Mouse (Mus musculus) cerebellum, adult 2 months (tissue): Measurements from ENCODE around the gene Vmn1r219. TPM values are rescaled to one million over a fixed set of nuclear protein-coding genes. Genes with fewer than 3 reads are reported as not detected.
"Not testable (repeated sequence)": the region's sequence is repeated elsewhere in the genome, so short reads cannot be mapped to it uniquely, and the experiment has no call there.

Source experiments
- DNase-seq, 2 experiments: peaks; one replicate each; pipeline ENCODE4 v3.0.0; 2021
- H3K27ac ChIP-seq: fragments of 200-500 bp; 2 replicates; pipeline ENCODE4 v1.5.1; 2012; ENCODE audit warnings: low read length, control low read depth, inconsistent platforms; ENCODE audit not compliant: insufficient read depth
- H3K27me3 ChIP-seq: fragments of 200-500 bp; 2 replicates; pipeline ENCODE4 v1.6.1; 2012; ENCODE audit warnings: inconsistent platforms, mild to moderate bottlenecking, low read length, moderate library complexity; ENCODE audit not compliant: control insufficient read depth, insufficient read depth
- H3K4me1 ChIP-seq: fragments of 200-500 bp; 2 replicates; pipeline ENCODE4 v1.6.1; 2011; ENCODE audit warnings: low read length; ENCODE audit not compliant: control insufficient read depth, insufficient read depth
- H3K4me3 ChIP-seq: fragments of 200-500 bp; replicated peaks from 2 replicates; pipeline ENCODE3; 2011; ENCODE audit warnings: mild to moderate bottlenecking, low read depth, low read length, control low read depth; ENCODE audit not compliant: insufficient read depth
- CTCF ChIP-seq: fragments of 200-500 bp; IDR thresholded peaks from 2 replicates; pipeline ENCODE4 v1.5.1; 2011; ENCODE audit warnings: low read depth, mild to moderate bottlenecking, control low read depth, low read length, moderate library complexity, borderline replicate concordance; ENCODE audit not compliant: insufficient read depth
- POLR2A ChIP-seq: fragments of 200-500 bp; IDR thresholded peaks from 2 replicates; pipeline ENCODE4 v1.6.1; 2011; ENCODE audit warnings: low read length, control low read depth, borderline replicate concordance; ENCODE audit not compliant: insufficient read depth
- WGBS: fragments of 180-500 bp; shearing (Covaris S2); methylation state at CpG from one replicate; pipeline ENCODE4 v1.1.7; 2018; 5-methylcytosine and 5-hydroxymethylcytosine counted together
- polyA plus RNA-seq: library from polyadenylated mRNA; depleted of rRNA; stranded (reverse); fragments of >200 nt; gene quantifications from 2 replicates; pipeline ENCODE4 v1.2.3, GENCODE M21; 2012; rRNA removed

Vmn1r219 gene
- not detected in 2 replicates for polyA plus RNA-seq

GRCm38 (mm10) chr13:23159012-23159411, at the start of gene Vmn1r219:
Vmn1r219 (plus strand) TSS chr13:23159312.
- 79% methylated on average over 4 of the region's 4 CpGs for WGBS
- DNase-seq = no peak
- TF ChIP-seq POLR2A = no peak
- no peak for TF ChIP-seq CTCF
- Histone ChIP-seq H3K27ac (no peak within 1 kb of the TSS), H3K4me3 (no peak within 1 kb of the TSS), H3K27me3 (no peaks in the 10 kb centered on the region), H3K4me1 (no peaks in the 10 kb centered on the region)

GRCm38 (mm10) chr13:23118126-23118525, 41.0 kb upstream of the Vmn1r219 start, which contains the start of gene Vmn1r217:
Vmn1r217 (minus strand) TSS chr13:23118226.
- 64% methylated on average over 1 of the region's 1 CpGs for WGBS
- not testable (repeated sequence) for H3K27ac ChIP-seq, H3K4me1 ChIP-seq, H3K4me3 ChIP-seq, H3K27me3 ChIP-seq, DNase-seq

GRCm38 (mm10) chr13:23120611-23121010, 38.5 kb upstream of the Vmn1r219 start:
- TF ChIP-seq CTCF (no peak), POLR2A (no peak)
- no peak for DNase-seq
- no peaks in the 10 kb centered on the region for H3K27me3 ChIP-seq
- H3K27ac ChIP-seq = no peak overlapping the region
- H3K4me1 ChIP-seq = no peaks in the 10 kb centered on the region
- WGBS = 93% methylated on average over 2 of the region's 2 CpGs
- no peak overlapping the region for H3K4me3 ChIP-seq

- H3K27me3 ChIP-seq = no peaks in the 10 kb centered on the region
- WGBS = 60% methylated on average over 3 of the region's 3 CpGs
- TF ChIP-seq CTCF (no peak), POLR2A (no peak)
- H3K4me1 ChIP-seq = no peaks in the 10 kb centered on the region
- DNase-seq = no peak
- H3K27ac ChIP-seq = no peak within 1 kb of the TSS
- H3K4me3 ChIP-seq = no peak within 1 kb of the TSS
Measured at GRCm38 (mm10) chr13:23133099-23133498, 26.0 kb upstream of the Vmn1r219 start, which contains the start of gene Vmn1r218. Vmn1r218 (plus strand) TSS chr13:23133155.

GRCm38 (mm10) chr13:23133501-23133900, 25.6 kb upstream of the Vmn1r219 start:
- H3K27ac ChIP-seq = no peak overlapping the region
- WGBS = 50% methylated on average over 1 of the region's 1 CpGs
- H3K4me1 ChIP-seq = no peaks in the 10 kb centered on the region
- H3K4me3 ChIP-seq = no peak overlapping the region
- TF ChIP-seq CTCF = no peak
- TF ChIP-seq POLR2A = no peak
- DNase-seq = no peak
- H3K27me3 ChIP-seq = no peaks in the 10 kb centered on the region

GRCm38 (mm10) chr13:23138880-23139279, 20.2 kb upstream of the Vmn1r219 start:
- Histone ChIP-seq H3K27me3 (no peaks in the 10 kb centered on the region), H3K27ac (no peak overlapping the region), H3K4me1 (no peaks in the 10 kb centered on the region), H3K4me3 (no peak overlapping the region)
- peak in 1 of 2 experiments; percentile 3 for DNase-seq
- WGBS = 20% methylated on average over 2 of the region's 2 CpGs
- TF ChIP-seq CTCF (no peak), POLR2A (no peak)

- Histone ChIP-seq H3K4me1 (no peaks in the 10 kb centered on the region), H3K4me3 (no peak overlapping the region), H3K27me3 (no peaks in the 10 kb centered on the region), H3K27ac (no peak overlapping the region)
- WGBS = 58% methylated on average over 3 of the region's 3 CpGs
- TF ChIP-seq CTCF (no peak), POLR2A (no peak)
- no peak for DNase-seq
Measured at GRCm38 (mm10) chr13:23157848-23158247, 1.3 kb upstream of the Vmn1r219 start.

GRCm38 (mm10) chr13:23166471-23166870, 7.4 kb downstream of the Vmn1r219 start:
- H3K4me3 ChIP-seq, H3K27me3 ChIP-seq, H3K27ac ChIP-seq, H3K4me1 ChIP-seq, DNase-seq: not testable (repeated sequence)
- 77% methylated on average over 4 of the region's 4 CpGs for WGBS
